Mouse (Mus musculus) brain, embryonic 14.5 days (tissue): Measurements from ENCODE around the gene Nipa1.

Experiments used
- CTCF ChIP-seq: fragments of 200-500 bp; IDR thresholded peaks from 2 replicates; pipeline ENCODE4 v1.5.1; 2012; ENCODE audit warnings: inconsistent platforms, mild to moderate bottlenecking, moderate library complexity, borderline replicate concordance; ENCODE audit not compliant: insufficient read depth, insufficient read length; ENCODE audit errors: extremely low read depth
- POLR2A ChIP-seq: fragments of 200-500 bp; IDR thresholded peaks from 2 replicates; pipeline ENCODE4 v1.6.1; 2012; ENCODE audit warnings: mild to moderate bottlenecking, inconsistent platforms, borderline replicate concordance; ENCODE audit not compliant: poor library complexity, insufficient read depth, insufficient read length, severe bottlenecking; ENCODE audit errors: extremely low read depth

DNA sequence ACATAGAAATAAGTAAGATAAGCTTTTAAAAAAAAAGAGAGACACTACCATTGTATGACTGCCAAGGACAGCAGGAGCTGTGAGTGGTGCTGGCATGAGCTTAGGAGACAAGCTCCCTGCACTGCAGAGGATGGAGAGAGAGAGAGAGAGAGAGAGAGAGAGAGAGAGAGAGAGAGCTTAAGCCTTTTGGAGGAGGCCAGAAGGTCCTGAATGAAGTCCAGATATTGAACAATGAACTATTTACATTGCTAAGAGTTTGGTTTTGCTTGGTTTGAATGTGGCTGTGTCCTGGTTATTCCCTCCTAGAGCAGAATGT is 8.8 kb downstream of the Nipa1 start:
- TF ChIP-seq CTCF = no peak
- TF ChIP-seq POLR2A = no peak
